Mouse (Mus musculus) C2C12 (cell line): ENCODE data around the gene Ubap2l. TPM values are rescaled to one million over a fixed set of nuclear protein-coding genes. Genes with fewer than 3 reads are reported as not detected.

ENCODE experiments used
- H3K27me3 ChIP-seq: one replicate; pipeline ENCODE4 v1.6.1; 2011; ENCODE audit not compliant: control insufficient read depth, insufficient read depth, insufficient read length
- H3K36me3 ChIP-seq: one replicate; pipeline ENCODE4 v1.6.1; 2011; ENCODE audit not compliant: control insufficient read depth, insufficient read depth
- H3K4me3 ChIP-seq: one replicate; pipeline ENCODE4 v1.5.1; 2011; ENCODE audit warnings: mild to moderate bottlenecking, control low read depth; ENCODE audit not compliant: poor library complexity, insufficient read depth, severe bottlenecking
- H3K79me2 ChIP-seq: one replicate; pipeline ENCODE4 v1.6.1; 2011; ENCODE audit not compliant: control insufficient read depth, insufficient read depth
- H3K79me3 ChIP-seq: one replicate; pipeline ENCODE4 v1.6.1; 2011; ENCODE audit warnings: low read depth, control low read depth
- H3ac ChIP-seq: one replicate; pipeline ENCODE3; 2011; ENCODE audit warnings: low read depth; ENCODE audit not compliant: control insufficient read depth, insufficient read length
- CEBPB ChIP-seq: IDR thresholded peaks from one replicate; pipeline ENCODE4 v1.6.1; 2011; ENCODE audit warnings: low read depth, mild to moderate bottlenecking, control low read depth, moderate library complexity
- CTCF ChIP-seq: IDR thresholded peaks from one replicate; pipeline ENCODE4 v1.5.1; 2011; ENCODE audit not compliant: control insufficient read depth, insufficient read depth, insufficient read length
- FOSL1 ChIP-seq: IDR thresholded peaks from one replicate; pipeline ENCODE4 v1.8.0; 2011; ENCODE audit warnings: mild to moderate bottlenecking, low read length; ENCODE audit not compliant: poor library complexity, insufficient read depth, severe bottlenecking
- MAX ChIP-seq: IDR thresholded peaks from one replicate; pipeline ENCODE4 v1.6.1; 2011; ENCODE audit warnings: mild to moderate bottlenecking, control low read depth
- MYOD1 ChIP-seq: IDR thresholded peaks from one replicate; pipeline ENCODE4 v1.6.1; 2011; ENCODE audit warnings: low read depth; ENCODE audit not compliant: control insufficient read depth, insufficient read length
- MYOG ChIP-seq: IDR thresholded peaks from one replicate; pipeline ENCODE4 v1.6.1; 2011; ENCODE audit not compliant: control insufficient read depth, insufficient read length; ENCODE audit errors: extremely low read depth
- USF1 ChIP-seq: IDR thresholded peaks from one replicate; pipeline ENCODE4 v1.6.1; 2011; ENCODE audit warnings: low read depth, mild to moderate bottlenecking, control low read depth, moderate library complexity
- long read RNA-seq, 2 experiments: library from polyadenylated mRNA; unstranded; transcript quantifications; one replicate each; pipeline ENCODE4 v2.0.0; 2019 to 2020
- polyA plus RNA-seq: library from polyadenylated mRNA; unstranded; fragments of >200 nt; fragmentation: generic; extraction: Trizol; gene quantifications from one replicate; pipeline ENCODE4 v1.2.1, GENCODE M21; 2012; ENCODE audit warnings: missing spikeins

Ubap2l gene
- polyA plus RNA-seq = 110 TPM
- long read RNA-seq, experiment 1, full-length matches to known transcripts = 6 of 41 reads
- long read RNA-seq, experiment 1, partial matches to known transcripts = 17 of 41 reads
- long read RNA-seq, experiment 1, other reads (novel, unspliced or antisense) = 18 of 41 reads
- long read RNA-seq, experiment 2, full-length matches to known transcripts = 47 of 344 reads
- long read RNA-seq, experiment 2, partial matches to known transcripts = 86 of 344 reads
- long read RNA-seq, experiment 2, other reads (novel, unspliced or antisense) = 211 of 344 reads

GRCm38 (mm10) chr3:90052351-90053241 is at the start of gene Ubap2l:
Gene Ubap2l (minus strand): TSS chr3:90052628.
- peaks cover 85% of the 10 kb centered on the region for H3K79me2 ChIP-seq
- no peaks in the 10 kb centered on the region for H3K27me3 ChIP-seq
- peak within 1 kb of the TSS; percentile 98 for H3ac ChIP-seq
- peaks cover 54% of the 10 kb centered on the region for H3K36me3 ChIP-seq
- TF ChIP-seq CTCF = no peak
- no peak for TF ChIP-seq MYOD1
- no peak for TF ChIP-seq CEBPB
- peak; percentile 52 for TF ChIP-seq MAX
- no peak for TF ChIP-seq FOSL1
- no peak for TF ChIP-seq MYOG
- peak; percentile 94 for TF ChIP-seq USF1
- peak within 1 kb of the TSS; percentile 86 for H3K4me3 ChIP-seq
- H3K79me3 ChIP-seq = peaks cover 69% of the 10 kb centered on the region

GRCm38 (mm10) chr3:90101673-90102072 is 49.2 kb upstream of the Ubap2l start:
- H3K4me3 ChIP-seq = no peak overlapping the region
- no peaks in the 10 kb centered on the region for H3K79me2 ChIP-seq
- no peak for TF ChIP-seq CTCF
- no peak for TF ChIP-seq MYOG
- TF ChIP-seq MAX = no peak
- TF ChIP-seq FOSL1 = no peak
- TF ChIP-seq USF1 = no peak
- TF ChIP-seq MYOD1 = no peak
- no peak for TF ChIP-seq CEBPB
- H3K36me3 ChIP-seq = peaks cover 48% of the 10 kb centered on the region
- H3K79me3 ChIP-seq = peaks cover 4% of the 10 kb centered on the region
- H3ac ChIP-seq = no peak overlapping the region
- H3K27me3 ChIP-seq = no peaks in the 10 kb centered on the region

DNA sequence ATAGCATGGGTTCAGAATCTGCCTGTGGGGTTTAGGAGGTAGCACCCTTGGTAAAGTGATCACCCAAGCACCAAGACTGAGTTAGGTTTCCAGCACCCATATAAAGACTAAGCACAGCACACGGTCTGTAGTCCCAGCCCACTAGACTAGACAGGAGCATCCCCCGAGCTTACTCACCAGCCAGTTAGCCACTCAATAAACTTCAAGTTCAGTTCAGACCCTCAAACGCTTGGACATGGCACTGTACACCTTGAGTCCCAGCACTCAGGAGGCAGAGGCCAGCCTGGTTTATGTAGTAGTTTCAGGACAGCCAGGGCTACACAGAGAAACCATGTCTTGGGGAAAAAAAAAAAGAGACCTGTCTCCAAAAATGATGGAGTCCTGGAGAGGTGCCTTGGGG is 48.6 kb upstream of the Ubap2l start:
- TF ChIP-seq MYOD1 = no peak
- no peak for TF ChIP-seq MYOG
- no peak for TF ChIP-seq FOSL1
- no peak for TF ChIP-seq MAX
- TF ChIP-seq CEBPB = no peak
- Histone ChIP-seq H3K36me3 (peaks cover 54% of the 10 kb centered on the region), H3K79me2 (no peaks in the 10 kb centered on the region), H3K27me3 (no peaks in the 10 kb centered on the region), H3K4me3 (no peak overlapping the region), H3K79me3 (peaks cover 4% of the 10 kb centered on the region), H3ac (no peak overlapping the region)

DNA sequence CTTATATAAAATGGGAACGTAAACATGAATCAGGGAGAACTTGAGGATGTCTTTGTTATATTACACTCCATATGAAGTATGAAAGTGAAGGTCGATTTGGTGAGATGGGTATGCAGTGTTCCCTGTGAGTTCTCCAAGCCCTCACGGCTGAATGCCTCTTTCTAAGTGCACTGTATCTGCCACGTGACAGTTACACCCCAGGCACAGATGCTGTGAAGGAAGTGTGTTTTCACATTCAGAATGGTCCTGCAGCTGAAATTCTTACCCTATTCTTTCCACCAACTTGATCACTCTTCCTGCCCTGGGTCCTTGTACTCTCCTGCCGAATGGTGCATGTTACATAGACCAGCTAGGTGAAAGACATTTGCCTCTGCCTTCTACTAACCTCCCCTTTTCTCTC is 45.5 kb upstream of the Ubap2l start:
- Histone ChIP-seq H3K4me3 (no peak overlapping the region), H3ac (no peak overlapping the region), H3K27me3 (no peaks in the 10 kb centered on the region), H3K79me2 (peaks cover 6% of the 10 kb centered on the region), H3K79me3 (peaks cover 18% of the 10 kb centered on the region), H3K36me3 (peaks cover 85% of the 10 kb centered on the region)
- no peak for TF ChIP-seq MAX
- no peak for TF ChIP-seq CTCF

DNA sequence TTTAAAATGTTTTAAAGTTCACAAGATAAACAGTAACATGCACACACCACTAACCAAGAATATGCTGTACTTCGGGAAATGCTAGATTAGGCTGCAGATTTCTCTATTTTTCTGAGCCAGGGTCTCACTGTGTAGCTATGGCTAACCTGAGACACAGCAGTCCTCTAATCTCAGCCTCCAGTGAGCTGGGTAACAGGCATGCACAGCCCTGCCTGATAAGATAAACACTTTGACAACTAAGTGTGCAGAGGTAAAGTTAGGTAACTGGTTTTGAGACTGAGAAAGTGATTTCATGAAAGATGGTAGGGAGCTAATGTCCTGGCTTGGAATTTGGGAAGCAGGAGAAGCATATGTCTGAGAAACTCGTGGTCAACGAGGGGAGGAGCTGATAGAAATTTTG is 42.0 kb upstream of the Ubap2l start:
- no peaks in the 10 kb centered on the region for H3K27me3 ChIP-seq
- H3K4me3 ChIP-seq = no peak overlapping the region
- TF ChIP-seq MYOD1 (no peak), CEBPB (no peak), FOSL1 (no peak), USF1 (no peak)
- peaks cover 98% of the 10 kb centered on the region for H3K36me3 ChIP-seq
- H3K79me2 ChIP-seq = peaks cover 36% of the 10 kb centered on the region
- H3ac ChIP-seq = no peak overlapping the region
- H3K79me3 ChIP-seq = peaks cover 23% of the 10 kb centered on the region
